Mouse (Mus musculus): Measurements from ENCODE around the gene Krtap28-10. TPM values are rescaled to one million over a fixed set of nuclear protein-coding genes. Genes with fewer than 3 reads are reported as not detected.

The Krtap28-10 gene
- polyA plus RNA-seq, 1 experiment = not detected

GRCm38 (mm10) chr1:82991596-82991995 lies 50.7 kb downstream of the Krtap28-10 start:
- H3K4me3 ChIP-seq (replicated peaks) = no peak overlapping the region
- H3K36me3 ChIP-seq (ENCODE audit: control insufficient read depth) = no peaks in the 10 kb centered on the region
- H3K27me3 ChIP-seq (ENCODE audit: control insufficient read depth) = no peaks in the 10 kb centered on the region
- no peaks in the 10 kb centered on the region for H3K9me3 ChIP-seq (ENCODE audit: control insufficient read depth, low read length)
- no peaks in the 10 kb centered on the region for H3K4me1 ChIP-seq (ENCODE audit: control insufficient read depth)
- TF ChIP-seq TAL1 (IDR thresholded peaks at IDR 0.05; ENCODE audit: low read length) (no peak), GATA1 (IDR thresholded peaks at IDR 0.05; ENCODE audit: low read length) (no peak)

Other genes with a start within 250 kb of the Krtap28-10 start
- 5.0 and 5.5 TPM in 2 replicates for gene Agfg1, start 203.0 kb downstream of the Krtap28-10 start, polyA plus RNA-seq (2012)
- gene A030005L19Rik, start 129.2 kb downstream of the Krtap28-10 start, polyA plus RNA-seq (2012) = 0.12 TPM in 1 of 2 replicates, not detected in the other
- not detected in 2 replicates for gene A030014E15Rik, start 117.6 kb downstream of the Krtap28-10 start, polyA plus RNA-seq (2012)
- gene Gm6217, start 111.1 kb downstream of the Krtap28-10 start, polyA plus RNA-seq (2012) = not detected in 2 replicates
- gene A030003K21Rik, start 99.1 kb downstream of the Krtap28-10 start, polyA plus RNA-seq (2012) = not detected in 2 replicates
- gene Gm7544, start 86.5 kb downstream of the Krtap28-10 start, polyA plus RNA-seq (2012) = not detected in 2 replicates
- gene Gm47955, start 82.2 kb downstream of the Krtap28-10 start, polyA plus RNA-seq (2012) = not detected in 2 replicates
- not detected in 2 replicates for gene Gm47959, start 41.9 kb downstream of the Krtap28-10 start, polyA plus RNA-seq (2012)
- gene Slc19a3, start 4.0 kb downstream of the Krtap28-10 start, polyA plus RNA-seq (2012) = not detected in 2 replicates
- gene Gm47969, start 2.5 kb upstream of the Krtap28-10 start, polyA plus RNA-seq (2012) = not detected in 2 replicates
- gene A030005K14Rik, start 16.9 kb upstream of the Krtap28-10 start, polyA plus RNA-seq (2012) = not detected in 2 replicates
- not detected in 2 replicates for gene Krtap28-13, start 18.4 kb upstream of the Krtap28-10 start, polyA plus RNA-seq (2012)
- not detected in 2 replicates for gene Ccl20, start 74.3 kb upstream of the Krtap28-10 start, polyA plus RNA-seq (2012)
- not detected in 2 replicates for gene Daw1, start 117.3 kb upstream of the Krtap28-10 start, polyA plus RNA-seq (2012)

Measured in erythroblast, embryonic 14.5 days (primary cell).